Mouse (Mus musculus) myocyte (in vitro differentiated cells): ENCODE measurements around the gene Tmem45a. TPM values are rescaled to one million over a fixed set of nuclear protein-coding genes. Genes with fewer than 3 reads are reported as not detected.
A peak's percentile ranks its signal among the peaks of the same experiment; 100 is the strongest.

Experiments used
- H3K27me3 ChIP-seq: one replicate; pipeline ENCODE4 v1.6.1; 2011; ENCODE audit not compliant: control insufficient read depth, insufficient read depth, insufficient read length
- H3K36me3 ChIP-seq: one replicate; pipeline ENCODE4 v1.6.1; 2011; ENCODE audit not compliant: control insufficient read depth, insufficient read depth
- H3K4me2 ChIP-seq: one replicate; pipeline ENCODE4 v1.6.1; 2011; ENCODE audit warnings: low read depth, control low read depth
- H3K4me3 ChIP-seq: one replicate; pipeline ENCODE4 v1.5.1; 2011; ENCODE audit warnings: mild to moderate bottlenecking, control low read depth, moderate library complexity
- H3K79me2 ChIP-seq: one replicate; pipeline ENCODE4 v1.6.1; 2011; ENCODE audit not compliant: control insufficient read depth, insufficient read depth
- H3ac ChIP-seq: one replicate; pipeline ENCODE4 v1.6.1; 2011; ENCODE audit not compliant: control insufficient read depth, insufficient read length
- CEBPB ChIP-seq: IDR thresholded peaks from 2 replicates; pipeline ENCODE4 v1.6.1; 2011; ENCODE audit warnings: mild to moderate bottlenecking, moderate library complexity; ENCODE audit not compliant: poor library complexity, insufficient read depth, severe bottlenecking
- E2F4 ChIP-seq: IDR thresholded peaks from one replicate; pipeline ENCODE4 v1.6.1; 2011; ENCODE audit warnings: mild to moderate bottlenecking, control low read depth, moderate library complexity; ENCODE audit not compliant: insufficient read depth
- MAX ChIP-seq: IDR thresholded peaks from one replicate; pipeline ENCODE4 v1.6.1; 2011; ENCODE audit warnings: low read depth, mild to moderate bottlenecking, control low read depth
- MYOD1 ChIP-seq, 3 experiments: IDR thresholded peaks; one replicate each; pipeline ENCODE4 v1.6.1; 2011; ENCODE audit warnings: control low read depth in 2 of 3, low read depth in 2 of 3, mild to moderate bottlenecking in 2 of 3, moderate library complexity in 1 of 3; ENCODE audit not compliant: insufficient read length in 2 of 3, control insufficient read depth in 1 of 3
- MYOG ChIP-seq, 3 experiments: IDR thresholded peaks; one replicate each; pipeline ENCODE4 v1.6.1; 2011; ENCODE audit warnings: control low read depth in 2 of 3, low read depth in 2 of 3, mild to moderate bottlenecking in 2 of 3; ENCODE audit not compliant: insufficient read length in 2 of 3, control insufficient read depth in 1 of 3, insufficient read depth in 1 of 3
- POLR2A ChIP-seq: IDR thresholded peaks from one replicate; pipeline ENCODE4 v1.6.1; 2011; ENCODE audit warnings: low read depth, mild to moderate bottlenecking, control low read depth, moderate library complexity; ENCODE audit not compliant: insufficient read length
- POLR2AphosphoS2 ChIP-seq: IDR thresholded peaks from one replicate; pipeline ENCODE4 v1.6.1; 2011; ENCODE audit warnings: low read depth, control low read depth; ENCODE audit not compliant: insufficient read length
- REST ChIP-seq: IDR thresholded peaks from one replicate; pipeline ENCODE4 v1.6.1; 2011; ENCODE audit warnings: mild to moderate bottlenecking, control low read depth, moderate library complexity; ENCODE audit not compliant: insufficient read depth, insufficient read length
- SRF ChIP-seq: IDR thresholded peaks from one replicate; pipeline ENCODE4 v1.6.1; 2011; ENCODE audit warnings: low read depth; ENCODE audit not compliant: control insufficient read depth, insufficient read length
- TCF12 ChIP-seq: IDR thresholded peaks from one replicate; pipeline ENCODE4 v1.6.1; 2011; ENCODE audit warnings: mild to moderate bottlenecking, control low read depth; ENCODE audit not compliant: poor library complexity, insufficient read depth, severe bottlenecking
- TCF3 ChIP-seq: IDR thresholded peaks from one replicate; pipeline ENCODE4 v1.6.1; 2011; ENCODE audit warnings: low read depth, control low read depth; ENCODE audit not compliant: insufficient read length
- USF1 ChIP-seq: IDR thresholded peaks from one replicate; pipeline ENCODE4 v1.6.1; 2011; ENCODE audit warnings: low read depth, mild to moderate bottlenecking, control low read depth, moderate library complexity
- polyA plus RNA-seq: library from polyadenylated mRNA; unstranded; fragments of >200 nt; fragmentation: generic; extraction: Trizol; gene quantifications from one replicate; pipeline ENCODE4 v1.2.1, GENCODE M21; 2012; ENCODE audit warnings: missing spikeins

Tmem45a gene
- polyA plus RNA-seq, 1 experiment = 6.0 TPM

- Histone ChIP-seq H3ac (no peak overlapping the region), H3K4me2 (no peak overlapping the region), H3K36me3 (no peaks in the 10 kb centered on the region), H3K27me3 (no peaks in the 10 kb centered on the region), H3K4me3 (no peak overlapping the region), H3K79me2 (no peaks in the 10 kb centered on the region)
- no peak for TF ChIP-seq MYOG (IDR thresholded peaks at IDR 0.05; ENCODE audit: control insufficient read depth in 1 of 3, insufficient read depth in 1 of 3, insufficient read length in 2 of 3, low read depth in 2 of 3)
- no peak for TF ChIP-seq POLR2AphosphoS2
- TF ChIP-seq E2F4 = no peak
- TF ChIP-seq USF1 = no peak
- no peak for TF ChIP-seq POLR2A
- no peak for TF ChIP-seq CEBPB
These were observed 18.4 kb downstream of the Tmem45a start for GRCm38 (mm10) chr16:56867591-56867990.

GRCm38 (mm10) chr16:56852841-56853587, 33.0 kb downstream of the Tmem45a start:
- TF ChIP-seq MAX (no peak), TCF12 (no peak), MYOG (IDR thresholded peaks at IDR 0.05; ENCODE audit: control insufficient read depth in 1 of 3, insufficient read depth in 1 of 3, insufficient read length in 2 of 3, low read depth in 2 of 3) (no peak), SRF (no peak)
- H3K4me2 ChIP-seq = peak overlapping the region; percentile 59
- H3K4me3 ChIP-seq = no peak overlapping the region
- no peaks in the 10 kb centered on the region for H3K36me3 ChIP-seq
- no peaks in the 10 kb centered on the region for H3K27me3 ChIP-seq
- H3ac ChIP-seq = no peak overlapping the region
- H3K79me2 ChIP-seq = no peaks in the 10 kb centered on the region

- TF ChIP-seq TCF3 (no peak), TCF12 (no peak), MAX (no peak), REST (no peak), POLR2A (no peak), USF1 (no peak), E2F4 (no peak), SRF (no peak), POLR2AphosphoS2 (no peak), MYOD1 (IDR thresholded peaks at IDR 0.05; ENCODE audit: control insufficient read depth in 1 of 3, insufficient read length in 2 of 3, low read depth in 2 of 3) (no peak), MYOG (IDR thresholded peaks at IDR 0.05; ENCODE audit: control insufficient read depth in 1 of 3, insufficient read depth in 1 of 3, insufficient read length in 2 of 3, low read depth in 2 of 3) (no peak), CEBPB (no peak)
- H3ac ChIP-seq = no peak overlapping the region
- H3K27me3 ChIP-seq = no peaks in the 10 kb centered on the region
- H3K36me3 ChIP-seq = no peaks in the 10 kb centered on the region
- no peak overlapping the region for H3K4me3 ChIP-seq
- H3K4me2 ChIP-seq = peak overlapping the region; percentile 12
- H3K79me2 ChIP-seq = no peaks in the 10 kb centered on the region
These were observed 43.0 kb downstream of the Tmem45a start for GRCm38 (mm10) chr16:56842988-56843387.

- H3K4me2 ChIP-seq = no peak overlapping the region
- no peaks in the 10 kb centered on the region for H3K79me2 ChIP-seq
- TF ChIP-seq POLR2AphosphoS2 = no peak
- no peak for TF ChIP-seq TCF12
- TF ChIP-seq MAX = no peak
- no peak for TF ChIP-seq CEBPB
- TF ChIP-seq E2F4 = no peak
- no peak for TF ChIP-seq SRF
- TF ChIP-seq MYOG (IDR thresholded peaks at IDR 0.05; ENCODE audit: control insufficient read depth in 1 of 3, insufficient read depth in 1 of 3, insufficient read length in 2 of 3, low read depth in 2 of 3) = no peak
- no peak for TF ChIP-seq POLR2A
- H3K36me3 ChIP-seq = no peaks in the 10 kb centered on the region
- no peak overlapping the region for H3ac ChIP-seq
- no peaks in the 10 kb centered on the region for H3K27me3 ChIP-seq
- H3K4me3 ChIP-seq = no peak overlapping the region
These were observed 52.7 kb downstream of the Tmem45a start for GRCm38 (mm10) chr16:56833312-56833711.

- Histone ChIP-seq H3ac (no peak overlapping the region), H3K27me3 (no peaks in the 10 kb centered on the region), H3K4me2 (no peak overlapping the region), H3K4me3 (no peak overlapping the region), H3K36me3 (no peaks in the 10 kb centered on the region), H3K79me2 (no peaks in the 10 kb centered on the region)
- TF ChIP-seq TCF12 = no peak
- TF ChIP-seq E2F4 = no peak
- no peak for TF ChIP-seq MYOG (IDR thresholded peaks at IDR 0.05; ENCODE audit: control insufficient read depth in 1 of 3, insufficient read depth in 1 of 3, insufficient read length in 2 of 3, low read depth in 2 of 3)
- no peak for TF ChIP-seq SRF
- TF ChIP-seq CEBPB = no peak
- TF ChIP-seq REST = no peak
- no peak for TF ChIP-seq POLR2AphosphoS2
- no peak for TF ChIP-seq TCF3
These were observed 54.0 kb downstream of the Tmem45a start for GRCm38 (mm10) chr16:56831986-56832385.
